Mouse (Mus musculus): ENCODE results near the gene Trim24. TPM values are rescaled to one million over a fixed set of nuclear protein-coding genes. Genes with fewer than 3 reads are reported as not detected.

Trim24 gene
- polyA plus RNA-seq, 1 experiment from 2014 or later = 21.2 TPM

- Histone ChIP-seq H3K9me3 (peaks cover 34% of the 10 kb centered on the region), H3K36me3 (replicated peaks) (peaks cover 22% of the 10 kb centered on the region)
Observed at GRCm38 (mm10) chr6:37873731-37874130, 3.1 kb downstream of the Trim24 start.

GRCm38 (mm10) chr6:37878206-37878605, 7.6 kb downstream of the Trim24 start:
- Histone ChIP-seq H3K36me3 (replicated peaks) (peaks cover 38% of the 10 kb centered on the region), H3K4me3 (no peak overlapping the region), H3K4me2 (no peak overlapping the region), H3K9me3 (peaks cover 35% of the 10 kb centered on the region), H3K27me3 (replicated peaks) (no peaks in the 10 kb centered on the region), H3K27ac (no peak overlapping the region), H3K4me1 (no peaks in the 10 kb centered on the region), H3K9ac (no peak overlapping the region)
- WGBS = 100% methylated on average over 1 of the region's 1 CpGs
- ATAC-seq (replicated peaks) = no peak

More at GRCm38 (mm10) chr6:37873731-37874130, 3.1 kb downstream of the Trim24 start:
- ATAC-seq (replicated peaks) = no peak
- Histone ChIP-seq H3K27ac (no peak overlapping the region), H3K4me1 (0 out of 2 replicates have a peak, but pooled peaks cover 2% of the 10 kb centered on the region), H3K27me3 (replicated peaks) (no peaks in the 10 kb centered on the region), H3K9ac (no peak overlapping the region), H3K4me3 (no peak overlapping the region), H3K4me2 (no peak overlapping the region)

GRCm38 (mm10) chr6:37880586-37880985, 10.0 kb downstream of the Trim24 start:
- no peaks in the 10 kb centered on the region for H3K27me3 ChIP-seq (replicated peaks)
- H3K9me3 ChIP-seq = peaks cover 12% of the 10 kb centered on the region; the same call in 1 of the 2 replicates
- H3K4me2 ChIP-seq = no peak overlapping the region
- H3K9ac ChIP-seq = no peak overlapping the region
- H3K36me3 ChIP-seq (replicated peaks) = peaks cover 33% of the 10 kb centered on the region; the same call in 1 of the 2 replicates
- no peak overlapping the region for H3K4me3 ChIP-seq
- no peak overlapping the region for H3K27ac ChIP-seq
- ATAC-seq (replicated peaks) = no peak
- 98% methylated on average over 3 of the region's 3 CpGs for WGBS
- no peaks in the 10 kb centered on the region for H3K4me1 ChIP-seq

- Histone ChIP-seq H3K9me3 (no peaks in the 10 kb centered on the region), H3K36me3 (replicated peaks) (no peaks in the 10 kb centered on the region), H3K4me2 (no peak overlapping the region), H3K4me1 (peaks cover 8% of the 10 kb centered on the region; the same call in 1 of the 2 replicates), H3K27ac (no peak overlapping the region), H3K9ac (no peak overlapping the region), H3K27me3 (replicated peaks) (no peaks in the 10 kb centered on the region), H3K4me3 (no peak overlapping the region)
- WGBS = 96% methylated on average over 2 of the region's 2 CpGs
- ATAC-seq (replicated peaks) = no peak
Observed at GRCm38 (mm10) chr6:37893586-37893985, 23.0 kb downstream of the Trim24 start.

GRCm38 (mm10) chr6:37895646-37896435, 25.2 kb downstream of the Trim24 start:
- H3K9ac ChIP-seq = no peak overlapping the region
- no peak overlapping the region for H3K4me3 ChIP-seq
- peak overlapping the region; percentile 47 for H3K27ac ChIP-seq
- peaks cover 8% of the 10 kb centered on the region; the same call in 1 of the 2 replicates for H3K4me1 ChIP-seq
- no peaks in the 10 kb centered on the region for H3K36me3 ChIP-seq (replicated peaks)
- H3K4me2 ChIP-seq = no peak overlapping the region
- no peaks in the 10 kb centered on the region for H3K9me3 ChIP-seq
- no peaks in the 10 kb centered on the region for H3K27me3 ChIP-seq (replicated peaks)
- peak; percentile 78 for ATAC-seq (replicated peaks)
- WGBS = 67% methylated on average over 5 of the region's 5 CpGs

GRCm38 (mm10) chr6:37900221-37900620, 29.6 kb downstream of the Trim24 start:
- peaks cover 3% of the 10 kb centered on the region; the same call in 1 of the 2 replicates for H3K36me3 ChIP-seq (replicated peaks)
- WGBS = 98% methylated on average over 2 of the region's 2 CpGs
- H3K27ac ChIP-seq = no peak overlapping the region
- no peaks in the 10 kb centered on the region for H3K9me3 ChIP-seq
- no peak overlapping the region for H3K4me3 ChIP-seq
- peaks cover 8% of the 10 kb centered on the region; the same call in 1 of the 2 replicates for H3K4me1 ChIP-seq
- no peaks in the 10 kb centered on the region for H3K27me3 ChIP-seq (replicated peaks)
- ATAC-seq (replicated peaks) = no peak
- H3K9ac ChIP-seq = no peak overlapping the region
- H3K4me2 ChIP-seq = no peak overlapping the region

- Histone ChIP-seq H3K4me2 (no peak overlapping the region), H3K36me3 (replicated peaks) (peaks cover 14% of the 10 kb centered on the region), H3K27me3 (replicated peaks) (no peaks in the 10 kb centered on the region), H3K4me3 (no peak overlapping the region), H3K4me1 (no peaks in the 10 kb centered on the region), H3K9ac (no peak overlapping the region), H3K27ac (no peak overlapping the region), H3K9me3 (no peaks in the 10 kb centered on the region)
- no peak for ATAC-seq (replicated peaks)
- WGBS = 96% methylated on average over 2 of the region's 2 CpGs
Observed at GRCm38 (mm10) chr6:37901791-37902190, 31.2 kb downstream of the Trim24 start.

GRCm38 (mm10) chr6:37903810-37904209, 33.2 kb downstream of the Trim24 start:
- H3K27me3 ChIP-seq (replicated peaks) = no peaks in the 10 kb centered on the region
- 78% methylated on average over 1 of the region's 1 CpGs for WGBS
- H3K4me2 ChIP-seq = no peak overlapping the region
- no peaks in the 10 kb centered on the region for H3K4me1 ChIP-seq
- ATAC-seq (replicated peaks) = no peak
- no peak overlapping the region for H3K27ac ChIP-seq
- peaks cover 20% of the 10 kb centered on the region for H3K36me3 ChIP-seq (replicated peaks)
- H3K9me3 ChIP-seq = no peaks in the 10 kb centered on the region
- no peak overlapping the region for H3K9ac ChIP-seq
- no peak overlapping the region for H3K4me3 ChIP-seq

- Histone ChIP-seq H3K36me3 (replicated peaks) (peaks cover 21% of the 10 kb centered on the region; the same call in 1 of the 2 replicates), H3K4me2 (no peak overlapping the region), H3K9me3 (no peaks in the 10 kb centered on the region), H3K27ac (no peak overlapping the region), H3K27me3 (replicated peaks) (no peaks in the 10 kb centered on the region), H3K4me3 (no peak overlapping the region), H3K9ac (no peak overlapping the region), H3K4me1 (no peaks in the 10 kb centered on the region)
- ATAC-seq (replicated peaks) = no peak
- 98% methylated on average over 2 of the region's 2 CpGs for WGBS
Observed at GRCm38 (mm10) chr6:37913525-37913924, 42.9 kb downstream of the Trim24 start.

- H3K4me2 ChIP-seq = no peak overlapping the region
- ATAC-seq (replicated peaks) = no peak
- H3K9ac ChIP-seq = no peak overlapping the region
- H3K9me3 ChIP-seq = no peaks in the 10 kb centered on the region
- WGBS = 94% methylated on average over 1 of the region's 1 CpGs
- H3K36me3 ChIP-seq (replicated peaks) = peaks cover 13% of the 10 kb centered on the region
- H3K4me1 ChIP-seq = no peaks in the 10 kb centered on the region
- no peak overlapping the region for H3K27ac ChIP-seq
- H3K27me3 ChIP-seq (replicated peaks) = no peaks in the 10 kb centered on the region
- H3K4me3 ChIP-seq = no peak overlapping the region
Observed at GRCm38 (mm10) chr6:37925104-37925503, 54.5 kb downstream of the Trim24 start.

GRCm38 (mm10) chr6:37926751-37927150, 56.1 kb downstream of the Trim24 start:
- ATAC-seq (replicated peaks) = no peak
- H3K9ac ChIP-seq = no peak overlapping the region
- H3K4me3 ChIP-seq = no peak overlapping the region
- H3K27me3 ChIP-seq (replicated peaks) = no peaks in the 10 kb centered on the region
- H3K36me3 ChIP-seq (replicated peaks) = peaks cover 16% of the 10 kb centered on the region
- H3K9me3 ChIP-seq = no peaks in the 10 kb centered on the region
- no peak overlapping the region for H3K4me2 ChIP-seq
- H3K27ac ChIP-seq = no peak overlapping the region
- 97% methylated on average over 1 of the region's 1 CpGs for WGBS
- no peaks in the 10 kb centered on the region for H3K4me1 ChIP-seq

GRCm38 (mm10) chr6:37936498-37936897, 65.9 kb downstream of the Trim24 start:
- Histone ChIP-seq H3K4me2 (no peak overlapping the region), H3K36me3 (replicated peaks) (0 out of 2 replicates have a peak, but pooled peaks cover 7% of the 10 kb centered on the region), H3K4me3 (no peak overlapping the region), H3K27me3 (replicated peaks) (no peaks in the 10 kb centered on the region), H3K9me3 (no peaks in the 10 kb centered on the region), H3K9ac (no peak overlapping the region), H3K27ac (no peak overlapping the region), H3K4me1 (no peaks in the 10 kb centered on the region)
- WGBS = 14% methylated on average over 6 of the region's 6 CpGs
- ATAC-seq (replicated peaks) = no peak

- H3K4me3 ChIP-seq = no peak overlapping the region
- H3K27me3 ChIP-seq (replicated peaks) = no peaks in the 10 kb centered on the region
- no peak for ATAC-seq (replicated peaks)
- H3K36me3 ChIP-seq (replicated peaks) = peaks cover 15% of the 10 kb centered on the region; the same call in 1 of the 2 replicates
- 83% methylated on average over 6 of the region's 6 CpGs for WGBS
- no peaks in the 10 kb centered on the region for H3K9me3 ChIP-seq
- H3K4me1 ChIP-seq = no peaks in the 10 kb centered on the region
- H3K9ac ChIP-seq = no peak overlapping the region
- no peak overlapping the region for H3K4me2 ChIP-seq
- no peak overlapping the region for H3K27ac ChIP-seq
Observed at GRCm38 (mm10) chr6:37951306-37951705, 80.7 kb downstream of the Trim24 start.

Measured in midbrain, embryonic 15.5 days (tissue).